Mouse (Mus musculus) heart, adult 2 months (tissue): ENCODE results near the gene Ehhadh. TPM values are rescaled to one million over a fixed set of nuclear protein-coding genes. Genes with fewer than 3 reads are reported as not detected.
"Not testable (repeated sequence)": the region's sequence is repeated elsewhere in the genome, so short reads cannot be mapped to it uniquely, and the experiment has no call there.

Experiments
- DNase-seq, 2 experiments: peaks; one replicate each; pipeline ENCODE4 v3.0.0; 2021
- H3K27ac ChIP-seq: fragments of 200-600 bp; 2 replicates; pipeline ENCODE4 v1.8.1; 2022
- H3K27me3 ChIP-seq: fragments of 200-500 bp; 2 replicates; pipeline ENCODE4 v1.6.1; 2012; ENCODE audit warnings: mild to moderate bottlenecking, low read length, inconsistent platforms, mixed read lengths; ENCODE audit not compliant: control insufficient read depth, insufficient read depth
- H3K36me3 ChIP-seq: fragments of 200-500 bp; 2 replicates; pipeline ENCODE4 v1.6.1; 2012; ENCODE audit warnings: low read length, inconsistent platforms; ENCODE audit not compliant: control insufficient read depth, insufficient read depth
- H3K4me1 ChIP-seq: fragments of 200-500 bp; 2 replicates; pipeline ENCODE4 v1.6.1; 2011; ENCODE audit warnings: low read length; ENCODE audit not compliant: control insufficient read depth, insufficient read depth
- H3K4me3 ChIP-seq: fragments of 200-600 bp; 2 replicates; pipeline ENCODE4 v1.8.1; 2022
- H3K79me2 ChIP-seq: fragments of 200-500 bp; replicated peaks from 2 replicates; pipeline ENCODE4 v1.6.1; 2012; ENCODE audit warnings: mild to moderate bottlenecking, inconsistent platforms, low read length, moderate library complexity, mixed read lengths; ENCODE audit not compliant: control insufficient read depth, insufficient read depth
- H3K9ac ChIP-seq: fragments of 200-500 bp; 2 replicates; pipeline ENCODE4 v1.6.1; 2012; ENCODE audit warnings: low read depth, mild to moderate bottlenecking, control low read depth, inconsistent platforms, low read length, mixed read lengths
- CTCF ChIP-seq: fragments of 200-600 bp; IDR thresholded peaks from 2 replicates; pipeline ENCODE4 v1.8.1; 2022; ENCODE audit warnings: antibody characterized with exemption, mild to moderate bottlenecking, moderate library complexity
- EP300 ChIP-seq: fragments of 200-500 bp; IDR thresholded peaks from 2 replicates; pipeline ENCODE4 v1.6.1; 2011; ENCODE audit warnings: low read depth, low read length, control low read depth; ENCODE audit not compliant: insufficient read depth
- POLR2A ChIP-seq: fragments of 200-500 bp; IDR thresholded peaks from 2 replicates; pipeline ENCODE4 v1.6.1; 2011; ENCODE audit warnings: mild to moderate bottlenecking, low read depth, low read length, control low read depth; ENCODE audit not compliant: insufficient read depth
- WGBS: fragments of 180-500 bp; shearing (Covaris S2); methylation state at CpG from one replicate; pipeline ENCODE4 v1.1.7; 2018; 5-methylcytosine and 5-hydroxymethylcytosine counted together
- intact Hi-C: fragments of 180-260 bp; cut with DNase I; formaldehyde crosslinking; loops from one replicate; pipeline ENCODE4 v1.15.1; 2025
- polyA plus RNA-seq: library from polyadenylated mRNA; depleted of rRNA; stranded (reverse); fragments of >200 nt; gene quantifications from 2 replicates; pipeline ENCODE4 v1.2.3, GENCODE M21; 2012
- total RNA-seq, 2 experiments: library from RNA; stranded (reverse); gene quantifications; 2 replicates each; pipeline ENCODE4 v1.2.3; 2021

Ehhadh gene
- total and polyA plus RNA-seq, 3 experiments: 6.6 to 16.9 (median 13.6) TPM

- DNase-seq: no peak
- TF ChIP-seq POLR2A: no peak
- no peak for TF ChIP-seq CTCF
- no peak for TF ChIP-seq EP300
- H3K4me3 ChIP-seq: no peak overlapping the region
- H3K27me3 ChIP-seq: no peaks in the 10 kb centered on the region
- H3K27ac ChIP-seq: no peak overlapping the region
- no peaks in the 10 kb centered on the region for H3K79me2 ChIP-seq
- H3K9ac ChIP-seq: no peak overlapping the region
- 24% methylated on average over 1 of the region's 1 CpGs for WGBS
- no peaks in the 10 kb centered on the region for H3K36me3 ChIP-seq
- intact Hi-C loops: no loop called here
- no peaks in the 10 kb centered on the region for H3K4me1 ChIP-seq
These were observed 19.3 kb upstream of the Ehhadh start for GRCm38 (mm10) chr16:21806892-21807291.

- H3K79me2 ChIP-seq: no peaks in the 10 kb centered on the region
- TF ChIP-seq EP300 (no peak), POLR2A (no peak), CTCF (no peak)
- H3K27ac ChIP-seq: no peak overlapping the region
- H3K4me3 ChIP-seq: no peak overlapping the region
- no peak overlapping the region for H3K9ac ChIP-seq
- no peak for DNase-seq
- H3K36me3 ChIP-seq: no peaks in the 10 kb centered on the region
- no peaks in the 10 kb centered on the region for H3K4me1 ChIP-seq
- intact Hi-C loops: no loop called here
- no peaks in the 10 kb centered on the region for H3K27me3 ChIP-seq
- WGBS: 97% methylated on average over 1 of the region's 1 CpGs
These were observed 16.7 kb upstream of the Ehhadh start for GRCm38 (mm10) chr16:21804258-21804657.

GRCm38 (mm10) chr16:21795071-21795470, 7.5 kb upstream of the Ehhadh start:
- H3K4me3 ChIP-seq: peak overlapping the region; percentile 100
- TF ChIP-seq EP300: no peak
- TF ChIP-seq POLR2A: no peak
- no peak for TF ChIP-seq CTCF
- H3K9ac ChIP-seq: no peak overlapping the region

GRCm38 (mm10) chr16:21794697-21795045, 7.1 kb upstream of the Ehhadh start:
- 1% methylated on average over 14 of the region's 14 CpGs for WGBS
- DNase-seq: no peak
- intact Hi-C loops: loop anchor here (2.0 to 5.0 kb wide), 2 partner anchors 20 to 153 kb away; partner anchors contain the start of gene Tmem41a
- Histone ChIP-seq H3K4me1 (peaks cover 1% of the 10 kb centered on the region), H3K27ac (peak overlapping the region; percentile 96), H3K27me3 (no peaks in the 10 kb centered on the region), H3K9ac (peak overlapping the region; percentile 72), H3K79me2 (no peaks in the 10 kb centered on the region), H3K36me3 (no peaks in the 10 kb centered on the region), H3K4me3 (peak overlapping the region; percentile 100)
- TF ChIP-seq POLR2A: no peak
- no peak for TF ChIP-seq CTCF
- no peak for TF ChIP-seq EP300

More at GRCm38 (mm10) chr16:21795071-21795470, 7.5 kb upstream of the Ehhadh start:
- H3K36me3 ChIP-seq: no peaks in the 10 kb centered on the region
- WGBS: 35% methylated on average over 5 of the region's 5 CpGs
- no peaks in the 10 kb centered on the region for H3K27me3 ChIP-seq
- H3K27ac ChIP-seq: no peak overlapping the region
- H3K4me1 ChIP-seq: peaks cover 1% of the 10 kb centered on the region
- H3K79me2 ChIP-seq: no peaks in the 10 kb centered on the region
- no peak for DNase-seq
- intact Hi-C loops: loop anchor here (2.0 to 5.0 kb wide), 2 partner anchors 20 to 152 kb away; partner anchors contain the start of gene Tmem41a

GRCm38 (mm10) chr16:21793875-21794696, 6.5 kb upstream of the Ehhadh start, which contains the start of gene Map3k13:
TSS of gene Map3k13 (plus strand) at chr16:21794346.
- no peaks in the 10 kb centered on the region for H3K36me3 ChIP-seq
- H3K9ac ChIP-seq: peak within 1 kb of the TSS; percentile 85
- H3K4me3 ChIP-seq: peak within 1 kb of the TSS; percentile 100
- H3K27me3 ChIP-seq: no peaks in the 10 kb centered on the region
- peak; percentile 95 to 96 for DNase-seq
- no peaks in the 10 kb centered on the region for H3K79me2 ChIP-seq
- intact Hi-C loops: loop anchor here (2.0 kb wide), 1 partner anchor 21 kb away; no protein-coding TSS in a partner anchor
- WGBS: 1% methylated on average over 47 of the region's 47 CpGs
- TF ChIP-seq CTCF (peak; percentile 37), POLR2A (peak; percentile 96), EP300 (peak; percentile 75; the same call in 1 of the 2 replicates)
- peak within 1 kb of the TSS; percentile 96 for H3K27ac ChIP-seq
- H3K4me1 ChIP-seq: peaks cover 1% of the 10 kb centered on the region

DNA sequence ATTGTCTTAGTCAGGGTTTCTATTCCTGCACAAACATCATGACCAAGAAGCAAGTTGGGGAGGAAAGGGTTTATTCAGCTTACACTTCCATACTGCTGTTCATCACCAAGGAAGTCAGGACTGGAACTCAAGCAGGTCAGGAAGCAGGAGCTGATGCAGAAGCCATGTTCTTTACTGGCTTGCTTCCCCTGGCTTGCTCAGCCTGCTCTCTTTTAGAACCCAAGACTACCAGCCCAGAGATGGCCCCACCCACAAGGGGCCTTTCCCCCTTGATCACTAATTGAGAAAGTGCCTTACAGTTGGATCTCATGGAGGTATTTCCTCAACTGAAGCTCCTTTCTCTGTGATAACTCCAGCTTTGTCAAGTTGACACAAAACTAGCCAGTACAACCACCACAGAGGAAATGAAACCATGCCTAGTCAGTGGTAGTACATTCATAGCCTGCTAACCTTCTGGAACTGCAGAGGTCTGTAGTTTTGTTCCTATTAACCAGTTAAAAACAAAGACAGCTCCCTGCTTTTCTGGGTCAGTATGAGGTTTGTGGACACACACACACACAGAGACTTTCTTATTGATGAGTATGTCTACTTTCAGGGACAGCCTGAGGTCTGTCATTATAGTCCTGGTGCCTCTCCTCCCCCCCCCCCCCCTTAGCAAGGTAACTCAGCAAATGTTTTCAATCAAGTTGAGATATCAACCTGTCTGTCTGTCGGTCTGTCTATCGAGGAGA, 5.6 kb upstream of the Ehhadh start:
- H3K9ac ChIP-seq: peak overlapping the region; percentile 85; the same call in 1 of the 2 replicates
- intact Hi-C loops: not testable (repeated sequence)
- WGBS: 23% methylated on average over 2 of the region's 2 CpGs

More for the DNA sequence above, 5.6 kb upstream of the Ehhadh start:
- Histone ChIP-seq H3K4me3 (peak overlapping the region; percentile 100), H3K27ac (peak overlapping the region; percentile 96)
- H3K27me3 ChIP-seq, H3K79me2 ChIP-seq, H3K4me1 ChIP-seq, DNase-seq, H3K36me3 ChIP-seq: not testable (repeated sequence)
